Mouse (Mus musculus): ENCODE results near the gene Cbfb. TPM values are rescaled to one million over a fixed set of nuclear protein-coding genes. Genes with fewer than 3 reads are reported as not detected.
A peak's percentile ranks its signal among the peaks of the same experiment; 100 is the strongest.

The Cbfb gene
- total and polyA plus RNA-seq, 3 experiments, result 31.4 to 182 (median 81.9) TPM

DNA sequence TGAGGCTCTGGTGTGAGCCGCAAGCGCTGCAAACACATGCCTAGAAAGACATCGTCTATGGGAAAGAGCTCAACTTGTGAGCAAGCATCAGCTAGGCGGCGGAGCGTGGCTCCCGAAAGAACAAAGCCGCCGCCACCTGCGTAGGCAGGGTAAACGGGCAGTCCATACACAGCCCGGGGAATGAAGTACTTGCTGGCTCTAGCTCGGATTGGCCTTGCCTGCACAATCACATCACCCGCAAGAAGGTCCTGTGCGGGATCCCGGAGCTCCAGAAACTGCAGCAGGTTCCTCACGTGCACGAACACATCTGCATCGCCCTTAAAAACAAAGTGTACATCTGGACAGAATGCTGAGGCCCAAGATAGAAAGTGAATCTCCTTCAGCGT is 83.3 kb downstream of the Cbfb start:
- Histone ChIP-seq H3K4me3 (ENCODE audit: low read depth, low read length) (peak overlapping the region; percentile 79; the same call in 1 of the 2 replicates), H3K36me3 (replicated peaks) (peaks cover 67% of the 10 kb centered on the region), H3K4me1 (ENCODE audit: insufficient read depth, low read depth, low read length) (peaks cover 30% of the 10 kb centered on the region), H3K9me3 (replicated peaks) (no peaks in the 10 kb centered on the region), H3K27me3 (ENCODE audit: insufficient read depth, low read length) (no peaks in the 10 kb centered on the region)
- DNase-seq (ENCODE audit: low spot score) (no peak), ATAC-seq (ENCODE audit: extremely low read depth, insufficient number of reproducible peaks, low FRiP score, poor library complexity, severe bottlenecking) (no peak)
- TF ChIP-seq GATA1 (IDR thresholded peaks at IDR 0.05; ENCODE audit: borderline replicate concordance, low read length) (no peak), CTCF (IDR thresholded peaks at IDR 0.05; ENCODE audit: low read depth, low read length) (no peak), POLR2AphosphoS5 (IDR thresholded peaks at IDR 0.05; ENCODE audit: insufficient replicate concordance, low read depth, low read length) (no peak), TAL1 (conservative IDR thresholded peaks at IDR 0.05; ENCODE audit: low read depth, low read length) (no peak), GATA2 (IDR thresholded peaks at IDR 0.05; ENCODE audit: borderline replicate concordance, low read depth, low read length) (no peak)

GRCm38 (mm10) chr8:105254152-105254965 is 83.9 kb downstream of the Cbfb start:
- Histone ChIP-seq H3K27me3 (ENCODE audit: insufficient read depth, low read length) (no peaks in the 10 kb centered on the region), H3K4me3 (ENCODE audit: low read depth, low read length) (peak overlapping the region; percentile 79), H3K9me3 (replicated peaks) (no peaks in the 10 kb centered on the region), H3K4me1 (ENCODE audit: insufficient read depth, low read depth, low read length) (peaks cover 35% of the 10 kb centered on the region), H3K36me3 (replicated peaks) (peaks cover 67% of the 10 kb centered on the region)
- DNase-seq (ENCODE audit: low spot score), result peak; percentile 79
- peak; percentile 57 for ATAC-seq (ENCODE audit: extremely low read depth, insufficient number of reproducible peaks, low FRiP score, poor library complexity, severe bottlenecking)
- no peak for TF ChIP-seq GATA1 (IDR thresholded peaks at IDR 0.05; ENCODE audit: borderline replicate concordance, low read length)
- no peak for TF ChIP-seq TAL1 (conservative IDR thresholded peaks at IDR 0.05; ENCODE audit: low read depth, low read length)
- TF ChIP-seq CTCF (IDR thresholded peaks at IDR 0.05; ENCODE audit: low read depth, low read length), result no peak
- TF ChIP-seq POLR2AphosphoS5 (IDR thresholded peaks at IDR 0.05; ENCODE audit: insufficient replicate concordance, low read depth, low read length), result no peak
- TF ChIP-seq GATA2 (IDR thresholded peaks at IDR 0.05; ENCODE audit: borderline replicate concordance, low read depth, low read length), result no peak

DNA sequence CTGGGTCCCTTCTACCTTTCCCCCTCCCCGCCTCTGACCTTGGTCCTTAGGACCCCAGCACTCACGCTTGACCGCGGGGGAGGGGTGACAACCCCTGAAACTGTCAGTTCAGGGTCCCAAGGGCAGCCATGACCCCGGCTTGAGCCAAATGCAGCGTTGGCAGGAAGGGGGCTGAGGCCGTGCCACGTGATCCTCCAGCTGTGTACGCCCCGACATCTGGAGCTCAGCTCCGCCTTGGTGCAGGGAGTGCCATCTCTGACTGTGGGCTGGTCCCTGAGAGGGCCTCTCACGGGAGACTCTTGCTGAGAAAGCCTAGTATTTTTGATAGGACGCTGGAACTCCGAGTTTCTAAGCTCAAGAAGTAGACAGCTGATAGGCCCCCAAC is 84.5 kb downstream of the Cbfb start, which contains the start of gene B3gnt9:
Gene B3gnt9, minus strand, starts transcription at position 188 of the 385 bp plus-strand sequence.
- H3K36me3 ChIP-seq (replicated peaks), result peaks cover 67% of the 10 kb centered on the region
- H3K27me3 ChIP-seq (ENCODE audit: insufficient read depth, low read length), result no peaks in the 10 kb centered on the region
- H3K9me3 ChIP-seq (replicated peaks), result no peaks in the 10 kb centered on the region
- H3K4me1 ChIP-seq (ENCODE audit: insufficient read depth, low read depth, low read length), result peaks cover 41% of the 10 kb centered on the region
- TF ChIP-seq CTCF (IDR thresholded peaks at IDR 0.05; ENCODE audit: low read depth, low read length) (no peak), GATA1 (IDR thresholded peaks at IDR 0.05; ENCODE audit: borderline replicate concordance, low read length) (no peak), GATA2 (IDR thresholded peaks at IDR 0.05; ENCODE audit: borderline replicate concordance, low read depth, low read length) (no peak), POLR2AphosphoS5 (IDR thresholded peaks at IDR 0.05; ENCODE audit: insufficient replicate concordance, low read depth, low read length) (no peak), TAL1 (conservative IDR thresholded peaks at IDR 0.05; ENCODE audit: low read depth, low read length) (no peak)
- ATAC-seq (ENCODE audit: extremely low read depth, insufficient number of reproducible peaks, low FRiP score, poor library complexity, severe bottlenecking) (peak; percentile 76), DNase-seq (ENCODE audit: low spot score) (peak; percentile 75)
- peak within 1 kb of the TSS; percentile 79 for H3K4me3 ChIP-seq (ENCODE audit: low read depth, low read length)

DNA sequence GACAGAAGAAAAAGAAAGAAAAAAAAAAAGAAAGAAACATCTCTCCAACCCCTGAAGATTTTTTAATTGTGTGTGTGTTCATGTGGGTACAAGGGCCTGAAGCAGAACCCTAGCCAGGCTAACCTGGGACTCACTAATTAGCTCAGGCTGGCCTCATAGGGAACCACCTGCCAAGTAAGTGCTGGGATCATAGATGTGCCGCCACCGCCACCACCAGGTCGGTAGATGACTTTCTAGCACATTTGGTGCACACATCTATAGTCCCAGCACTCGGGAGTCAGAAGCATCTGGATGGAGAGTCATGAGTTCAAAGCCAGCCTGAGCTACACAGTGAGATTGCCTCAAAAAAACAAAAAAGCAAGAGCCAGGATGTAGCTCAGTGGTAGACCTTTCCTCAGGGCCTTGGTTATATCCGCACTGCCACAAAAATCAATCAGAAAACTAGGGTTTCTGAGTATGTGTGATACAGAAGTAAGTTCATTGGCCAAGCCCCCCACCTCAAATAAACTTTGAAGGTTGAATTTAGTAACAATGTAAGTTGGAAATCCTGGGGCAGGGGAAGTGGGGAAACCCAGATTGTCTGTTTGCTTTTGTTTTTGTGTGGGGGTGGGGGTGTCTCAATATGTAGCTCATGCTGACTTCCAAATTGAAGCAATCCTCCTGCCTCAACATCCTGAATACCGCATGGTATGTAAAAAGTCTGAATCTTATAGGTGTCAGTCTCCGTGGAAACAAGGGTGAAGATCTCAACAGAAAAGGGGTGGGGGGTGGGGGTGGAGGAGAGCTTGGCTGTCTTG is 87.0 kb downstream of the Cbfb start:
- Histone ChIP-seq H3K4me3 (ENCODE audit: low read depth, low read length) (no peak overlapping the region), H3K36me3 (replicated peaks) (peaks cover 63% of the 10 kb centered on the region), H3K4me1 (ENCODE audit: insufficient read depth, low read depth, low read length) (peaks cover 58% of the 10 kb centered on the region), H3K9me3 (replicated peaks) (peaks cover 4% of the 10 kb centered on the region), H3K27me3 (ENCODE audit: insufficient read depth, low read length) (no peaks in the 10 kb centered on the region)
- TF ChIP-seq TAL1 (conservative IDR thresholded peaks at IDR 0.05; ENCODE audit: low read depth, low read length), result no peak
- no peak for TF ChIP-seq GATA2 (IDR thresholded peaks at IDR 0.05; ENCODE audit: borderline replicate concordance, low read depth, low read length)
- TF ChIP-seq GATA1 (IDR thresholded peaks at IDR 0.05; ENCODE audit: borderline replicate concordance, low read length), result no peak
- TF ChIP-seq CTCF (IDR thresholded peaks at IDR 0.05; ENCODE audit: low read depth, low read length), result no peak
- no peak for TF ChIP-seq POLR2AphosphoS5 (IDR thresholded peaks at IDR 0.05; ENCODE audit: insufficient replicate concordance, low read depth, low read length)
- no peak for ATAC-seq (ENCODE audit: extremely low read depth, insufficient number of reproducible peaks, low FRiP score, poor library complexity, severe bottlenecking)
- DNase-seq (ENCODE audit: low spot score), result no peak

DNA sequence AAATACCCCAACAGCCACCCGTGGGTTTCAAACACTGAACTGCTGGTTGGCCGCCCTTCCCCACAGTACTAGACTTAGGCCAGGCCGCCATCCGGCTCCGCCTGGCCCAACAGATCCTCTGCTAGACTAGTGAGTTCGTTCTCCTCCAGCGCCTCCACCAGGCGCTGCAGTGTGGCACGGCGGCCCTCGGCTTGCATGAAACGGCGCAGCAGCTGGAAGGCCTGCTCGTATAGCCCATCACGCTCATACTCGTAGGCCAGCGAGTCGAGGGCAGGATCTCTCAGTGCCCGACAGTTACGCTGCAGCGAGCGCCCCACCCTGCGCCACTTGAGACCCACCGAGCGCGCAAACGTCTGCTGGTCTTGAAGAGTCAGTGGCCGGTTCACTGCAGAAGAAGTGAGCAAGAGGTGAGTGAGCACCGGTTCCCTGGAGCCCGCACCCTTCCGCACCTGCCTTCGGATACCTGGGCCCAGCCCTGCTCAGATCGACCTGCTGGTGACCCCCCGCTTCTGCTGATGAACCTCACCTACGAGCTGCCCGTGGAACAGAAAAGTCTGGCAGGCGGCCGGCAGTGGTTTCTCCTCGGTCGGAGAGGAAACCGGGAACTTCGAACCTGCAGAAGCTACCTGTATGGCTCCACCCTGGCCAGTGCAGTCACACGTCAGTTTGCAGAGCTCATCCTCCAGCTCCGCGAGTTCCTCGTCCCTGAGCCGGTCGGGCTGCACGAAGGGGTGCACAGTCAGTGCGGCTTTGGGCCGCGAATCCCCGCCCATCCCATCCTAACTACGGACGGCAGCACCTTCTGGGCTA is 88.6 kb downstream of the Cbfb start:
- H3K36me3 ChIP-seq (replicated peaks), result peaks cover 50% of the 10 kb centered on the region
- TF ChIP-seq TAL1 (conservative IDR thresholded peaks at IDR 0.05; ENCODE audit: low read depth, low read length) (no peak), POLR2AphosphoS5 (IDR thresholded peaks at IDR 0.05; ENCODE audit: insufficient replicate concordance, low read depth, low read length) (no peak), CTCF (IDR thresholded peaks at IDR 0.05; ENCODE audit: low read depth, low read length) (no peak), GATA1 (IDR thresholded peaks at IDR 0.05; ENCODE audit: borderline replicate concordance, low read length) (no peak), GATA2 (IDR thresholded peaks at IDR 0.05; ENCODE audit: borderline replicate concordance, low read depth, low read length) (no peak)
- H3K4me1 ChIP-seq (ENCODE audit: insufficient read depth, low read depth, low read length), result peaks cover 63% of the 10 kb centered on the region
- peaks cover 4% of the 10 kb centered on the region for H3K9me3 ChIP-seq (replicated peaks)
- peak overlapping the region; percentile 44; the same call in 1 of the 2 replicates for H3K4me3 ChIP-seq (ENCODE audit: low read depth, low read length)
- no peak for DNase-seq (ENCODE audit: low spot score)
- ATAC-seq (ENCODE audit: extremely low read depth, insufficient number of reproducible peaks, low FRiP score, poor library complexity, severe bottlenecking), result no peak
- no peaks in the 10 kb centered on the region for H3K27me3 ChIP-seq (ENCODE audit: insufficient read depth, low read length)
